Mouse (Mus musculus) midbrain, embryonic 11.5 days (tissue): ENCODE results near the gene Psmd9. TPM values are rescaled to one million over a fixed set of nuclear protein-coding genes. Genes with fewer than 3 reads are reported as not detected.

Experiments used
- ATAC-seq: fragments of 200-750 bp; cut with Nextera tagmentation; 2 replicates; pipeline ENCODE4 v1.8.0; 2017; ENCODE audit warnings: moderate TSS enrichment, moderate library complexity; ENCODE audit not compliant: low FRiP score
- DNase-seq: peaks from one replicate; pipeline ENCODE4 v3.0.0; 2015; ENCODE audit warnings: low spot score; ENCODE audit errors: missing footprints
- H3K27ac ChIP-seq: fragments of 300-500 bp; sonication (generic); 2 replicates; pipeline ENCODE4 v1.5.1; 2014; ENCODE audit warnings: low read depth, low read length
- H3K27me3 ChIP-seq: fragments of 300-500 bp; sonication (generic); 2 replicates; pipeline ENCODE4 v1.6.1; 2014; ENCODE audit warnings: mild to moderate bottlenecking, low read length, moderate library complexity, mixed read lengths; ENCODE audit not compliant: control insufficient read depth, insufficient read depth
- H3K36me3 ChIP-seq: fragments of 300-500 bp; sonication (generic); 2 replicates; pipeline ENCODE4 v1.6.1; 2014; ENCODE audit warnings: mild to moderate bottlenecking, low read length, moderate library complexity, mixed read lengths; ENCODE audit not compliant: control insufficient read depth, insufficient read depth
- H3K4me1 ChIP-seq: fragments of 300-500 bp; sonication (generic); 2 replicates; pipeline ENCODE4 v1.6.1; 2014; ENCODE audit warnings: low read length; ENCODE audit not compliant: control insufficient read depth, insufficient read depth
- H3K4me2 ChIP-seq: fragments of 300-500 bp; sonication (generic); 2 replicates; pipeline ENCODE4 v1.6.1; 2014; ENCODE audit warnings: mild to moderate bottlenecking, moderate library complexity
- H3K4me3 ChIP-seq: fragments of 300-500 bp; sonication (generic); 2 replicates; pipeline ENCODE4 v1.5.1; 2014; ENCODE audit warnings: low read depth, low read length
- H3K9ac ChIP-seq: fragments of 300-500 bp; sonication (generic); 2 replicates; pipeline ENCODE4 v1.6.1; 2014; ENCODE audit warnings: low read length
- H3K9me3 ChIP-seq: fragments of 300-500 bp; sonication (generic); 2 replicates; pipeline ENCODE4 v1.6.1; 2016; ENCODE audit warnings: low read length; ENCODE audit not compliant: control insufficient read depth
- WGBS: fragments of 180-500 bp; shearing (Covaris S2); extraction: QIAGEN DNeasy Blood & Tissue Kit; methylation state at CpG from one replicate; pipeline ENCODE4 v1.1.7; 2014; 5-methylcytosine and 5-hydroxymethylcytosine counted together
- polyA plus RNA-seq: library from polyadenylated mRNA; unstranded; fragments of >200 nt; fragmentation: Nextera tagmentation; extraction: Ambion mirVana; gene quantifications from 2 replicates; pipeline ENCODE4 v1.2.1, GENCODE M21; 2014

Gene Psmd9
- polyA plus RNA-seq, 1 experiment from 2014 or later = 60.7 TPM

DNA sequence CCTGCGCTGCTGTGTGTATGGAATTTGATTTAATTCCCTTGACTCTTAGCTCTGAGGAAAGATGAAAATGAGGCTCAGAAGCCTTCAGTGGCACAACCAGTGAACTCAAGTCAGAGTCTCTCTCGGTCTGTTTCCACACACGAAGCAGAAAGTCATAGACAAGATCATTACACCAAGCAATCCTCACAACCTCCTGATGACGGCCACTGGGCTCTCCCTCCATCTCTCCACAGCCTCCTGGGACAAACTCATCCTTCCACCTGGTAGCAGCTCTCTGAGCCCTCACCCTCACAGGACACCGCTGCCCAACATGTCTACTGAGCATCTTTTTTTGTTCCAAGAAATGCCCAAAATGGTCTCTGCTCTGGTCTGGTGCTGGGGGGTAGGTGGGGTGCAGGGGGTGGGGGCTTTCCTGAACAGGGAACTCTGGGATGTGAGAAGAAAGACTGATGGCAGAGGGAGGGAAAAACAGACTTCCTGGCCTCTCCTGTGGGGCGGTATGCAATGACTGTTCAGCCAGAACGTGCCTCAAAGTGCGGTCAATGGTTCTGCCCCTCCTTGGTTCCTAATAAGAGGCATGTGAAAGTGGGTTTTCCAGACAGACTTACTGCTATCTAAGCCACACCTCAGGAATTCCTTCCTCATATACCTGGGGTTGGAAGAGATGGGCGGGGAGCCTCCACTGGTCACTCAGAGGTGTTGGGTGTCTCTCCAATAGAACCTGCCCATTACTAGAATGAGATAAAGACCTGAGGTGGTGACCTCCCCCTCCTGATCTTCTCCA is 39.0 kb upstream of the Psmd9 start:
- Histone ChIP-seq H3K36me3 (peaks cover 6% of the 10 kb centered on the region; the same call in 1 of the 2 replicates), H3K4me3 (no peak overlapping the region), H3K27ac (no peak overlapping the region), H3K4me2 (no peak overlapping the region), H3K27me3 (no peaks in the 10 kb centered on the region), H3K9ac (no peak overlapping the region), H3K9me3 (no peaks in the 10 kb centered on the region), H3K4me1 (peaks cover 31% of the 10 kb centered on the region)
- DNase-seq = no peak
- 89% methylated on average over 9 of the region's 9 CpGs for WGBS
- ATAC-seq = no peak

DNA sequence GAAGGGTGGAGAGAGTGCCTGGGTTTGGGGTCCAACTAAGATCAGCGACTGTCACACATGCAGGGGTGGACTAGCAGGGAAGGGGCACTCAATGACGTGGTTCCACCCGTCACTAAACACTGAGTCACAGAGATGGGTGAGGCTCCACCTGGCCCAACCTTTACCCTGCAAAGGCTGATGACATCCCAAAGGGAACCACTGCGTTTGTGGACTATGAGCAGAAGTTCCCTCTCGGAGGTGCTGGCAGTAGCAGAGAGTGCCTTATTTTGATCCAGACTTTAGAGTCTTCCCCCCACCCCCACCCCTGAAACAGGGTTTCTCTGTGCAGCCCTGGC is 38.4 kb upstream of the Psmd9 start:
- ATAC-seq (no peak), DNase-seq (no peak)
- H3K27ac ChIP-seq = no peak overlapping the region
- peaks cover 36% of the 10 kb centered on the region for H3K4me1 ChIP-seq
- H3K9me3 ChIP-seq = no peaks in the 10 kb centered on the region
- H3K4me3 ChIP-seq = no peak overlapping the region
- H3K9ac ChIP-seq = no peak overlapping the region
- H3K36me3 ChIP-seq = peaks cover 6% of the 10 kb centered on the region; the same call in 1 of the 2 replicates
- WGBS = 85% methylated on average over 5 of the region's 5 CpGs
- H3K4me2 ChIP-seq = no peak overlapping the region
- H3K27me3 ChIP-seq = no peaks in the 10 kb centered on the region

DNA sequence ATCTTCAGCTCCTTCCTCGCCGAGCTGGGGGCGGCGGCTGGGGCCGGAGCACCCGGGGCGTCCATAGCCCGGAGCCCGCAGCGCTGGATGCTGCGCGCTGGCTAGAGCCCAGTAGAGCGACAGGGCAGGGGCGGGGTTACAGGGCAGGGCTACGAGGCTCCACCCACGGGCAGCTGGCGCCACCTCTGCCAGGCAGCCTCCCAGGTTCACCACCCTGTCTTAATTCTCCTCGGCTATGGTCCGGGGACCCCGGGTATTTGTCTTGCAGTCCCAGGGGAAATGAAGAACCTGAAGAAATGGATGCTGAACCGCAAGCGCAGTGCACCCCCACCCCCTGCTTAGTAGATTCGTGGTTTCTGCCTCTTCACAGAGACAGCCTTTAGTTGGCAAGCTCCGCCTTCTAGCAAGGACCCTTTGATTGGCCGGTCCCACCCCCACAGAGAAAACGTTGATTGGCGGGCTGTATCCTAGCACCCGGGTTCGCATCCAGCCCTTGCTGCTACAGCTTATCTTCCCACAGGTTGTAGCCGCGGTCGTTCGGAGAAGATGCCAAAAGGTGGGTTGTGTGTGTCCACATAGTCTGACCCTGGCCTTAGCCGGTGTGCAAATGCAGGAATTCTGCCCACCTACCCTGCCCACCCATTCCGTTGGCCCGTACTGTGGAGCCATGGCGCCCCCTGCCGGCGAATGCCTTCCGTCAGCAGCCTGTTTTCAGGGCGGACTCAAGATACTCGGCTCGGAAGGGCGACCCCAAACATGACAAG is 36.7 kb upstream of the Psmd9 start, which contains the start of gene Rhof:
TSS of gene Rhof (minus strand) at position 385 of the 764 bp plus-strand sequence.
- Histone ChIP-seq H3K9me3 (no peaks in the 10 kb centered on the region), H3K36me3 (peaks cover 6% of the 10 kb centered on the region; the same call in 1 of the 2 replicates), H3K9ac (peak within 1 kb of the TSS; percentile 56), H3K27ac (peak within 1 kb of the TSS; percentile 12; the same call in 1 of the 2 replicates), H3K4me2 (peak within 1 kb of the TSS; percentile 46), H3K4me3 (peak within 1 kb of the TSS; percentile 22), H3K4me1 (peaks cover 53% of the 10 kb centered on the region), H3K27me3 (no peaks in the 10 kb centered on the region)
- WGBS = 1% methylated on average over 44 of the region's 44 CpGs
- DNase-seq (peak; percentile 96), ATAC-seq (peak; percentile 59)

DNA sequence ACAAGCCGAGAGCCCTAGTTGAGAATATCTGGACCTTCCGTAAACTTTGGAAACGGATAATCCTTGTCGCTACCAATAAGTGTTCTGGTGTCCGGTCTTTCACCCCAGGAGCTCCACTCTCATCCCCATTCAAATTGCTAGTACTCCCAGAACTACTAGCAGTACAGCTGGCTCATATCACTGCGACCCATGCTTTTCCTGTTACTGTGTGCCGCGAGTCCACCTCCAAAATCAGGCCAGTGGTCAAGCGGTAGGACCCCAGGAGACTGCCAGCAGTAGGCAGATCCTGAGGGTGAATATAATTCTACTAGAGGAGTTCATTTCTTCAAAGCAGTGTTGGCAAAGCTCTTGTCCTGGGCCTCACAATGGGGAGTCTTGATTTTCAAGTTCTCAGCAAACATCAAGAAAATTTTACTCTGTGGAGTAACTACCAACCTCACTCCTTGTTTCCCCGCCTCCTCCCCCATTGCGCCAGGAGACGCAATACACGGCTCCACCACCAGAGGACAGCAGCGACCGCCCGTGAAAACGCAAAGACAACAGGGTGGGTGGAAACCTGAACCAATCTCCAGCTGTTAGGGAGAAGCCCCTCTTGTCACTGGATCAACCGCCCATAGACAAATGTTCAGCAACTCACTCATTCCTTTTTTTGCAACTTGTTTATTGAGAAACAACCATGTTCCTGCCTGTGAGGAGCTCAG is 36.0 kb upstream of the Psmd9 start:
- peak overlapping the region; percentile 19; the same call in 1 of the 2 replicates for H3K4me2 ChIP-seq
- 18% methylated on average over 18 of the region's 18 CpGs for WGBS
- no peaks in the 10 kb centered on the region for H3K27me3 ChIP-seq
- H3K9me3 ChIP-seq = no peaks in the 10 kb centered on the region
- DNase-seq = peak; percentile 99
- H3K27ac ChIP-seq = peak overlapping the region; percentile 12
- peaks cover 57% of the 10 kb centered on the region for H3K4me1 ChIP-seq
- H3K4me3 ChIP-seq = 0 out of 2 replicates have a peak overlapping the region, but pooled peaks have one; percentile 4
- ATAC-seq = no peak
- no peak overlapping the region for H3K9ac ChIP-seq
- peaks cover 6% of the 10 kb centered on the region; the same call in 1 of the 2 replicates for H3K36me3 ChIP-seq

DNA sequence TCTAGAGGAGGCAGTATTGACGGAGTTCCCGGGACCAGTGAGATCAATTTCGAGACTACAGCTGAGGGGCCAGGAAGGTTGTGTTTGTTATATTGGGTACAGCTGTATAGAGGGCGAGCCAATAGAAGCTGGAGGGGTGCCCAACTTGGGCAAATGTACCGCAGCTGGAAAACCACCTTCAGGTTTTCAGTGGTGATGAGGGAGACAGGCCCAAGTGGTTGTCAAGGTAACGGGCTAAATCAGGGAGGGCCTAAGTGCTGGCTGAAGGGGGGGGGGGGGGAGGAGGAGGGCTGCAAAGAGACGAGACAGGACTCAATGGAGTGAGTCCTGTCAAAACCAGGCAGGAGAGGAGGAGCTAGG is 35.4 kb upstream of the Psmd9 start:
- Histone ChIP-seq H3K4me1 (peaks cover 57% of the 10 kb centered on the region), H3K27ac (peak overlapping the region; percentile 12), H3K4me3 (0 out of 2 replicates have a peak overlapping the region, but pooled peaks have one; percentile 4), H3K4me2 (0 out of 2 replicates have a peak overlapping the region, but pooled peaks have one; percentile 19), H3K36me3 (peaks cover 6% of the 10 kb centered on the region; the same call in 1 of the 2 replicates), H3K27me3 (no peaks in the 10 kb centered on the region), H3K9me3 (no peaks in the 10 kb centered on the region), H3K9ac (no peak overlapping the region)
- WGBS = 24% methylated on average over 6 of the region's 7 CpGs
- DNase-seq = no peak
- no peak; the same call in 1 of the 2 replicates for ATAC-seq

DNA sequence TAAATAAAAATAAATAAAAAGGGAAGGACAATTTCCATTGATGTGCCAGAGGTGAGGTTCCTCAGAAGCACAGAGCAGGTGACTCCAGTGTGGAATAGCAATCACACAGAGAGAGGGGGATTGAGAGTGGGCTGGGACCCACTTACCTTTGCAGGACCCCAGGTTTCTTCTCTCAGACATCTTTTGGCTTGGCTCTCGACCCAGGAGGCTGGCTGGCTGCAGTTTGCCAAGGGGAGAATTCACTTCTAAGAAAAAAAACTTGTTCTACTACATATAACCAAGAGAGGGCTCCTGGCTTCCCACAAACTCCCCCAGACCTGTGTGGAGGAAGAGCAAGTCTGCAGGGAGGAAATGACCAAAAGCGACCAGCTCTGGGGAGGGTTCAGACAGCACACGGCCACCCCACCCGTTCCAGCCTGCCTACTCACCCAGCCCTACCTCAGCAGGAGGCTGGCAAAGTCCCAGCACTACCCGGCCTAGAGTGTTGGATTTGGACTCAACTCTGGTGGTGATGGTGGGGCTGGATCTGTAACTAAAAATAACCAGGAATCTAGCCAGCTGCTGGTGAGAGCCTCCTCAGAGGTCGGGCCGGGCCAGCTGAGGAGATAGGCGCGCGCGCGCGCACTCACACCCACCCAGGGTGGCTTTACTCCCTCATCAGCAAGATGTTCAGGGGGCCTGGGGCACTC is 34.9 kb upstream of the Psmd9 start:
- no peaks in the 10 kb centered on the region for H3K9me3 ChIP-seq
- ATAC-seq = no peak
- H3K4me2 ChIP-seq = peak overlapping the region; percentile 100
- peak overlapping the region; percentile 12; the same call in 1 of the 2 replicates for H3K27ac ChIP-seq
- H3K4me3 ChIP-seq = no peak overlapping the region
- DNase-seq = no peak
- H3K27me3 ChIP-seq = no peaks in the 10 kb centered on the region
- peaks cover 6% of the 10 kb centered on the region; the same call in 1 of the 2 replicates for H3K36me3 ChIP-seq
- peak overlapping the region; percentile 11; the same call in 1 of the 2 replicates for H3K9ac ChIP-seq
- WGBS = 30% methylated on average over 13 of the region's 13 CpGs
- H3K4me1 ChIP-seq = peaks cover 57% of the 10 kb centered on the region

DNA sequence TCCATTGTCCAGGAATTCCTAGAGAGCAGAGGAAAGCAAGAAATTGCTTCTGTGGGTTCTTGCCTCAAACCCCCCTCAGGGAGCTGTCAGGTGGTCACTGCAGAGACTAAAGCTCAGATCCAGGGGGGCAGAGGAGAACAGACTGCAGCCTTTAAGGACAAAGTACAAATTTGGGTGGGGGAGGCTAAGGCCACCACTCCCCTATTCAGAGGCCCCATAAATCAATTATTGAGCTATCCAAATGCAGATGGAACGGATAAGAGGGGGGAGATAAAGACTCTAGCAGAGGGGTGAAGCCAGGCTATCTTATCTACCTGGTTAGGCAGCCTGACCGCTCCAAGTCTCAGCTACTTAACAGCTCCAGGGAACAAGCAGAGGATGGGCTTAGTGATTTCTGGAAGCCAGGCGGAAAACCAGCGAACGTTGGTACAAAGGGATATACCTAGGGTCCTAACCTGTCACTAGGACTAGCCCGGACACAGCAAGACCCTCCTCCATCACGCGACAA is 34.3 kb upstream of the Psmd9 start:
- DNase-seq = peak; percentile 90
- H3K27ac ChIP-seq = no peak overlapping the region; the same call in 1 of the 2 replicates
- peak overlapping the region; percentile 100 for H3K4me2 ChIP-seq
- H3K9me3 ChIP-seq = no peaks in the 10 kb centered on the region
- H3K27me3 ChIP-seq = no peaks in the 10 kb centered on the region
- H3K4me3 ChIP-seq = peak overlapping the region; percentile 95
- peaks cover 57% of the 10 kb centered on the region for H3K4me1 ChIP-seq
- WGBS = 21% methylated on average over 8 of the region's 8 CpGs
- peaks cover 4% of the 10 kb centered on the region; the same call in 1 of the 2 replicates for H3K36me3 ChIP-seq
- no peak for ATAC-seq
- peak overlapping the region; percentile 100 for H3K9ac ChIP-seq
